Mouse (Mus musculus): ENCODE results near the gene Dnah17.

The Dnah17 gene

GRCm38 (mm10) chr11:117972656-117973558 is 157.5 kb downstream of the Dnah17 start:
- no peak for DNase-seq (ENCODE audit: low spot score)
